Mouse (Mus musculus) hindbrain, embryonic 12.5 days (tissue): ENCODE results near the gene Inpp5e. TPM values are rescaled to one million over a fixed set of nuclear protein-coding genes. Genes with fewer than 3 reads are reported as not detected.

ENCODE experiments used
- ATAC-seq: fragments of 200-750 bp; cut with Nextera tagmentation; 2 replicates; pipeline ENCODE4 v1.8.0; 2017; ENCODE audit warnings: moderate TSS enrichment; ENCODE audit not compliant: low FRiP score
- H3K27ac ChIP-seq: fragments of 300-500 bp; sonication (generic); 2 replicates; pipeline ENCODE4 v1.5.1; 2016; ENCODE audit warnings: mild to moderate bottlenecking
- H3K27me3 ChIP-seq: fragments of 300-500 bp; sonication (generic); 2 replicates; pipeline ENCODE4 v1.6.1; 2016; ENCODE audit warnings: mild to moderate bottlenecking
- H3K36me3 ChIP-seq: fragments of 300-500 bp; sonication (generic); 2 replicates; pipeline ENCODE4 v1.6.1; 2016; ENCODE audit warnings: mild to moderate bottlenecking
- H3K4me1 ChIP-seq: fragments of 300-500 bp; sonication (generic); 2 replicates; pipeline ENCODE4 v1.6.1; 2016
- H3K4me2 ChIP-seq: fragments of 300-500 bp; sonication (generic); replicated peaks from 2 replicates; pipeline ENCODE4 v1.6.1; 2016; ENCODE audit warnings: mild to moderate bottlenecking
- H3K4me3 ChIP-seq: fragments of 300-500 bp; sonication (generic); 2 replicates; pipeline ENCODE4 v1.5.1; 2016; ENCODE audit warnings: mild to moderate bottlenecking
- H3K9ac ChIP-seq: fragments of 300-500 bp; sonication (generic); 2 replicates; pipeline ENCODE4 v1.6.1; 2016; ENCODE audit warnings: mild to moderate bottlenecking, moderate library complexity
- H3K9me3 ChIP-seq: fragments of 300-500 bp; sonication (generic); replicated peaks from 2 replicates; pipeline ENCODE4 v1.6.1; 2016; ENCODE audit warnings: mild to moderate bottlenecking
- WGBS: fragments of 180-500 bp; shearing (Covaris S2); methylation state at CpG from one replicate; pipeline ENCODE4 v1.1.7; 2016; 5-methylcytosine and 5-hydroxymethylcytosine counted together
- polyA plus RNA-seq: library from polyadenylated mRNA; unstranded; fragments of >200 nt; fragmentation: Nextera tagmentation; extraction: Ambion mirVana; gene quantifications from 2 replicates; pipeline ENCODE4 v1.2.1, GENCODE M21; 2016

The Inpp5e gene
- polyA plus RNA-seq, 1 experiment from 2014 or later = 31.4 TPM

- Histone ChIP-seq H3K4me2 (no peak overlapping the region), H3K4me1 (peaks cover 18% of the 10 kb centered on the region), H3K27me3 (no peaks in the 10 kb centered on the region), H3K9me3 (no peaks in the 10 kb centered on the region), H3K36me3 (peaks cover 7% of the 10 kb centered on the region; the same call in 1 of the 2 replicates), H3K4me3 (no peak overlapping the region), H3K27ac (no peak overlapping the region), H3K9ac (no peak overlapping the region)
- no peak for ATAC-seq
- 78% methylated on average over 7 of the region's 7 CpGs for WGBS
Observed at GRCm38 (mm10) chr2:26356678-26357077, 52.3 kb downstream of the Inpp5e start.

- Histone ChIP-seq H3K9me3 (no peaks in the 10 kb centered on the region), H3K4me3 (no peak overlapping the region), H3K27ac (no peak overlapping the region), H3K9ac (no peak overlapping the region), H3K4me1 (peaks cover 20% of the 10 kb centered on the region), H3K27me3 (no peaks in the 10 kb centered on the region), H3K36me3 (peaks cover 5% of the 10 kb centered on the region; the same call in 1 of the 2 replicates), H3K4me2 (no peak overlapping the region)
- 86% methylated on average over 4 of the region's 4 CpGs for WGBS
- no peak for ATAC-seq
Observed at GRCm38 (mm10) chr2:26356231-26356630, 52.8 kb downstream of the Inpp5e start.

GRCm38 (mm10) chr2:26354401-26354800 is 54.6 kb downstream of the Inpp5e start:
- 92% methylated on average over 4 of the region's 4 CpGs for WGBS
- ATAC-seq = no peak
- H3K9me3 ChIP-seq = no peaks in the 10 kb centered on the region

GRCm38 (mm10) chr2:26353066-26353980 is 55.7 kb downstream of the Inpp5e start:
- no peak for ATAC-seq
- WGBS = 83% methylated on average over 11 of the region's 11 CpGs

More at GRCm38 (mm10) chr2:26354401-26354800, 54.6 kb downstream of the Inpp5e start:
- Histone ChIP-seq H3K4me1 (peaks cover 30% of the 10 kb centered on the region), H3K4me2 (no peak overlapping the region), H3K36me3 (peaks cover 9% of the 10 kb centered on the region), H3K27ac (no peak overlapping the region), H3K9ac (0 out of 2 replicates have a peak overlapping the region, but pooled peaks have one; percentile 13), H3K4me3 (no peak overlapping the region), H3K27me3 (no peaks in the 10 kb centered on the region)

GRCm38 (mm10) chr2:26352291-26352910 is 56.6 kb downstream of the Inpp5e start:
- H3K4me1 ChIP-seq = peaks cover 26% of the 10 kb centered on the region
- H3K27me3 ChIP-seq = no peaks in the 10 kb centered on the region
- peak overlapping the region; percentile 78 for H3K4me3 ChIP-seq
- peak; percentile 41 for ATAC-seq
- WGBS = 2% methylated on average over 36 of the region's 36 CpGs
- peaks cover 29% of the 10 kb centered on the region for H3K36me3 ChIP-seq
- peak overlapping the region; percentile 91 for H3K9ac ChIP-seq
- no peaks in the 10 kb centered on the region for H3K9me3 ChIP-seq
- H3K4me2 ChIP-seq = peak overlapping the region; percentile 96
- H3K27ac ChIP-seq = peak overlapping the region; percentile 75

More at GRCm38 (mm10) chr2:26353066-26353980, 55.7 kb downstream of the Inpp5e start:
- H3K4me1 ChIP-seq = peaks cover 30% of the 10 kb centered on the region
- H3K4me3 ChIP-seq = peak overlapping the region; percentile 78
- no peaks in the 10 kb centered on the region for H3K9me3 ChIP-seq
- peak overlapping the region; percentile 96 for H3K4me2 ChIP-seq
- H3K27ac ChIP-seq = no peak overlapping the region
- H3K9ac ChIP-seq = peak overlapping the region; percentile 91
- peaks cover 20% of the 10 kb centered on the region for H3K36me3 ChIP-seq
- no peaks in the 10 kb centered on the region for H3K27me3 ChIP-seq

GRCm38 (mm10) chr2:26351358-26352290 is 57.4 kb downstream of the Inpp5e start, which contains the start of gene Dnlz:
Dnlz (minus strand) TSS chr2:26352110.
- Histone ChIP-seq H3K4me3 (peak within 1 kb of the TSS; percentile 78), H3K9me3 (no peaks in the 10 kb centered on the region), H3K36me3 (peaks cover 37% of the 10 kb centered on the region), H3K9ac (peak within 1 kb of the TSS; percentile 91), H3K4me2 (peak within 1 kb of the TSS; percentile 96), H3K27me3 (no peaks in the 10 kb centered on the region), H3K4me1 (peaks cover 26% of the 10 kb centered on the region), H3K27ac (peak within 1 kb of the TSS; percentile 88)
- peak; percentile 79 for ATAC-seq
- WGBS = 3% methylated on average over 62 of the region's 62 CpGs

GRCm38 (mm10) chr2:26348241-26348640 is 60.8 kb downstream of the Inpp5e start:
- H3K9ac ChIP-seq = no peak overlapping the region
- WGBS = 72% methylated on average over 6 of the region's 6 CpGs
- H3K27me3 ChIP-seq = no peaks in the 10 kb centered on the region
- ATAC-seq = no peak
- H3K4me3 ChIP-seq = no peak overlapping the region
- no peaks in the 10 kb centered on the region for H3K9me3 ChIP-seq
- peaks cover 21% of the 10 kb centered on the region for H3K4me1 ChIP-seq
- peak overlapping the region; percentile 7; the same call in 1 of the 2 replicates for H3K27ac ChIP-seq
- no peak overlapping the region for H3K4me2 ChIP-seq
- H3K36me3 ChIP-seq = peaks cover 71% of the 10 kb centered on the region

Other genes with a start within 250 kb of the Inpp5e start
- gene Lhx3, start 200.9 kb downstream of the Inpp5e start, polyA plus RNA-seq = 8.7 and 12.0 TPM in 2 replicates
- gene Qsox2, start 171.7 kb downstream of the Inpp5e start, polyA plus RNA-seq = 19.6 and 20.3 TPM in 2 replicates
- gene Ccdc187, start 114.6 kb downstream of the Inpp5e start, polyA plus RNA-seq = 0.31 and 0.37 TPM in 2 replicates
- gene Gpsm1, start 93.7 kb downstream of the Inpp5e start, polyA plus RNA-seq = 125 and 133 TPM in 2 replicates
- 33.2 and 34.7 TPM in 2 replicates for gene Dnlz, start 57.1 kb downstream of the Inpp5e start, polyA plus RNA-seq
- 0.78 and 1.1 TPM in 2 replicates for gene Card9, start 48.3 kb downstream of the Inpp5e start, polyA plus RNA-seq
- gene Snapc4, start 28.6 kb downstream of the Inpp5e start, polyA plus RNA-seq = 36.2 and 37.3 TPM in 2 replicates
- 179 and 188 TPM in 2 replicates for gene Entr1, start 19.9 kb downstream of the Inpp5e start, polyA plus RNA-seq
- gene Pmpca, start 19.9 kb downstream of the Inpp5e start, polyA plus RNA-seq = 107 and 110 TPM in 2 replicates
- 32.3 and 35.3 TPM in 2 replicates for gene Sec16a, start 36.0 kb upstream of the Inpp5e start, polyA plus RNA-seq
- gene Notch1, start 107.5 kb upstream of the Inpp5e start, polyA plus RNA-seq = 38.0 and 41.0 TPM in 2 replicates
- gene Egfl7, start 170.8 kb upstream of the Inpp5e start, polyA plus RNA-seq = 61.4 and 72.1 TPM in 2 replicates
- not detected in 2 replicates for gene Gm20532, start 177.4 kb upstream of the Inpp5e start, polyA plus RNA-seq
- gene Agpat2, start 195.2 kb upstream of the Inpp5e start, polyA plus RNA-seq = 11.7 and 13.1 TPM in 2 replicates
- 70.1 and 73.7 TPM in 2 replicates for gene Fam69b, start 219.3 kb upstream of the Inpp5e start, polyA plus RNA-seq